8 mouse cellular contexts compared by ENCODE assay signal in genomic region chr8:125335575-125336370, GRCm38 (mm10).
A peak's percentile ranks its signal among the peaks of the same experiment; 100 is the strongest.
DNase-seq lines count a peak whose midpoint lies in the region; ATAC-seq lines count a peak whose summit lies in the region.

No protein-coding gene starts in this region.

- peak; percentile 56 for DNase-seq in embryo, embryonic 10 days (ENCODE audit: low spot score)
- no peak for DNase-seq in embryo, embryonic 9.5 days (ENCODE audit: extremely low spot score)
- peak; percentile 75 for DNase-seq in testis, postnatal 10 days (ENCODE audit: low spot score)
- DNase-seq in testis, postnatal 14 days (ENCODE audit: low spot score) = no peak
- peak; percentile 69 for DNase-seq in mesoderm, embryonic 11.5 days (ENCODE audit: low read depth, low spot score)
- no peak for DNase-seq in cerebellum, adult 9-11 months
- DNase-seq in kidney, postnatal 14 days = no peak

- no peak for ATAC-seq in CD4-positive, CD25-positive, alpha-beta regulatory T cell, adult 4 months

Comparison
In these comparisons a context has a peak if more than half of its experiments do, and no peak if none do; other contexts are left out.
1. DNase-seq: peak in embryo, embryonic 10 days (single experiment), testis, postnatal 10 days (single experiment) and mesoderm, embryonic 11.5 days (single experiment); none in embryo, embryonic 9.5 days (single experiment), testis, postnatal 14 days (single experiment), cerebellum, adult 9-11 months (single experiment) and kidney, postnatal 14 days (single experiment).